Mouse (Mus musculus): Measurements from ENCODE around the gene Dtx1.

Gene Dtx1

DNA sequence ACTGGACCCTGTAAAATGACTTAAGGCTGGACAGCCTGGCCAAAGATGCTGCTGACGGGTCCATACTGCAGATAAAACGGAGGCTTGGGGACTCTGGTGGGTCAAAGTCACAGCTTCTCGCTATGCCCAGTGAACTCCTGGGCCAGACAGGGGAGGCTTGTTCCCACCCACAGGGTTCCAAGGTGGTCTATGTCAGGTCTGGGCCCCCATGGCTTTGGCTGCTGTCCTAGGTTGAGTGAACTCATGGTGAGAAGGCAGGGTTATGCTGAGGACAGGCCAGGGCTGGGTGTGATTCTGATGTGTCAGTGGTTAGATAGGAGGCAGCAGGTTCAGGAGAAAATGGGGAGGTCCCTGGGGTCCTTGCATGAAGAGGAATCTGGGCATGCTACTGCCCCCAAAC is 8.1 kb downstream of the Dtx1 start:
- DNase-seq, result no peak

DNA sequence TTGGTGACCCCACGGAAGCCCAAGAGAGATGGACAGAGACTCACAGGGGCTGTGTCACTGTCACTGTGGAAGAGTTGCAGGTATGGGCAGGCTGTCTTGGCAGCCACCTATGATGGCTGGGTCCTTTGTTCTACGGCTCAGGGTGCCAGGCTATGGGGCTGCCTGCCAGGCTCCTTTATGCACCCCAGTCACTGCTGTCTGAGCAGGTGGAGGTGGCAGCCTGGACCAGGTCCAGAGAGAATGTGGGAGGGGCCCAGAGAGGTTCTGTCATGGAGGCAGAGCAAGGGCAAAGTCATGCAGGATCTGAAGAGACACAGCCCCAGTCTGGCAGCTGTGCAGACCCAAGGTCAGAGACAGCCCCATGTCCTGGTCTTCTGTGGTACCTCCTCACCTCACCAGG is 8.8 kb downstream of the Dtx1 start:
- DNase-seq, result no peak

DNA sequence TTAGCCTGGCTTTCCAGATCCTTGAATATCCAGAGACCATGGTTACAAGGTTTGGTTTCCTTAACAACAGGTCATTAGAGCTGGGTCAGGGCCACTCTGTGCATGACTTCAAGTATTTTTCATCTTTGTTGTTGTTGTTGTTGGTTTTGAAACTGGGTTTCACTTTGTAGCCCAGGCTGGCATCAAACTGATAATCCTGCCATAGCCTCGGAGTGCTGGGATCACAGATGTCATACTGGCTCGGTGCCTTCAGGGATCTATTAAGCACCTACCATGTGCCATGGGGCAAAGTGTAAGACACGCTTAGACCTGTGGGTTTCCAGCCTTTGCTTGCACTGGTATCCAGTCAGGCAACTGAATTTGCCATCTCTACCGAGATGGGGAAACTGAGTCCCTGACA is 9.3 kb downstream of the Dtx1 start:
- no peak for DNase-seq

DNA sequence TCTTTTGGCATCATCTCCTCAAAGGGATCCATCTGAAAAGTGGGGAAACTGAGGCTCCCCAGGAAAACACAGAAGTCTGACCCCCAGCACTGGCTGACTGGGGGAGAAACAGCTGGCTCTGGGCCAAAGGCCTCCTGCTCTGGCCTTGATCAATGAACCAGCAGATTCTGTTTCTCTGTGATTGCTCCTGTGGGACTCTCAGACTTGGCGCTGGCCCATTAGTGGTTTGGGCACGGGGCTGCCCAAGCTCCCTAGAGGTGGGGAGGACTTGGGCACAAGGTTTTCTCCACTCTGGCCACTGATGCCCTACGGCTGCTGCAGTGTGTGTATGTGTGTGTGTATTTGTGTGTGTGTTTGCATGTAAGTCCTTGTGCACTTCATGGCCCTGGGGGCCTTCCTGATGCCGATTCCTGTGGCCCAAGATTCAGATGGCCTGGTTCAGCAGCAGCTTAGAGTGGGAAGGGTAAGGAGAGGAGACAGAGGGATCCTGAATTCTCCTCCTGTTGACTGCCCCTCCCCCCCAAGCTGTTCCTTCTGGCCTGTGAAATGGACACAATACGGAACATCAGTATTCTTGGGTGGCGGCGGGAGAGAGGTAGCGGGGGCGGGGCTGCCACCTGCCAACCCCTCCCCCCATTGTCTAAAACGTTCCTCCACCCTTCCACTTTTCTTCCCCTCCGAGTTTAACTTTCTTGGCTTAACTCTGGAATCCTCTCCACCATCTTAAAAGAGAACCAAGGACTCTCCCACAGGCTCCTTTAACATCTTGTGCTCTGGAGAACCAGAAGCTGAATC is 10.5 kb downstream of the Dtx1 start:
- DNase-seq, result no peak

DNA sequence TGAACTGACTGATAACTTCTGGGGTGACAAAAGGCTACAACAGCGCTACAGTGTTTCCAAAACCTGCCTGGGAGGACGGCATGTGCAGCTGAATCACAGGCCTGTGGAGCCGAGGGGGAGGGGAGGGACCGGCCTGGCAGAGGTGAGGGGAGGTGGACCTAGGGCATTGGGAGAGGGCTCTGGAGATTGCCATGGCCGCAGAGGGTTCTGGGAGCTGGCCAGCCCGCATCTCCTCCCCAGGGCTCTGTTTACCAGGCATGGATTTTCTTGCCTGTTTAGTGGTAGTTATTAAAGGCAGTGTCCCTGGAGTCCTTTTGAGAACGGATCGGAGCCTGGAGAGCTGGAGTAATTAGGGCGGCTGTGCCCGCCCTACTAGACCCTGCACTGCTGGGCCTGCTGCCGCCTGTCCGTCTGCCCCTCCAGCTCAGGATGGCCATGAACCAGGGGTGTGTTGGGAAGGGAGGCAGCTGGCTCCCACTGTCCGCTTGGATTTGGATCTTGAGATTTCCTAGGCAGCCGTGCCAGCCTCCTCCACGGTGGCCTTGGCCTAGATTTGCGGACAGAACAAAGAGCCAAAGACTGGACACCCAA is 12.8 kb downstream of the Dtx1 start:
- no peak for DNase-seq

DNA sequence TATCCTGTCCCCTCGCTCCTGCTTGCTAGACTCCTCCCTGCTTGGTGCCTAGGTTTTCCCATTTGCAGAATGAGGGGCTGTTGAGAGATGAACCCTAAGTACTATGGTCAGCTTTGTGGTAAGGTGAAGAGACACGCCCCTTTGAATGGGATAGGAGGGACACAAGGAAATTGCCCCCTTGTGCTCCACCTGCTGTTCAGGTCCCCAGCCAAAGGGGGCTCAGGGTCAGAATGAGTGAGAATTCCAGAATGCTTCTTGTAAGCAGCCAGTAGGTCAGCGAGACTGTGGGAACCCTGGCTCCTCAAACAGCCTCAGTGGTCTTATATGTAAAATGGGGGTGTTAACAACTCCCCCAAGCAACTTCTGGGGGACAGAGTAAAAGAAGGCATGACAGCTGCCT is 13.5 kb downstream of the Dtx1 start:
- no peak for DNase-seq

DNA sequence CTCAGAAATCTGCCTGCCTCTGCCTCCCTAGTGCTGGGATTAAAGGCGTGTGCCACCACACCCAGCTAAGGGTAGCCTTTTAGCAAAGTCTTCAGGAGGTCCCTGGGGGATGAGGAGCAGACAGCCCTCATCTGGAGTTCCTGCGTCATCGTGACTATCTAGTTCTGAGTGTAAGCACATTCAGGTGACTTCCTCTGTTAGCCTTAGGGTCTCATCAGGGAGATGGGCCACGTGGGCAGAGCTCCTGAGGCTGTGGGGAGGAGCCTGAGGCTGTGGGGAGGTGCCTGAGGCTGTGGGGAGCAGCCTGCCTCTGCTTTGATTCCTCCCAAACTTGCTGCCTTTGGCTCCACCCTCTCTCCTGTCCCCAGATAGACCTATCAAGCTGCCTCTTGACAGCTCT is 14.9 kb downstream of the Dtx1 start:
- no peak for DNase-seq

DNA sequence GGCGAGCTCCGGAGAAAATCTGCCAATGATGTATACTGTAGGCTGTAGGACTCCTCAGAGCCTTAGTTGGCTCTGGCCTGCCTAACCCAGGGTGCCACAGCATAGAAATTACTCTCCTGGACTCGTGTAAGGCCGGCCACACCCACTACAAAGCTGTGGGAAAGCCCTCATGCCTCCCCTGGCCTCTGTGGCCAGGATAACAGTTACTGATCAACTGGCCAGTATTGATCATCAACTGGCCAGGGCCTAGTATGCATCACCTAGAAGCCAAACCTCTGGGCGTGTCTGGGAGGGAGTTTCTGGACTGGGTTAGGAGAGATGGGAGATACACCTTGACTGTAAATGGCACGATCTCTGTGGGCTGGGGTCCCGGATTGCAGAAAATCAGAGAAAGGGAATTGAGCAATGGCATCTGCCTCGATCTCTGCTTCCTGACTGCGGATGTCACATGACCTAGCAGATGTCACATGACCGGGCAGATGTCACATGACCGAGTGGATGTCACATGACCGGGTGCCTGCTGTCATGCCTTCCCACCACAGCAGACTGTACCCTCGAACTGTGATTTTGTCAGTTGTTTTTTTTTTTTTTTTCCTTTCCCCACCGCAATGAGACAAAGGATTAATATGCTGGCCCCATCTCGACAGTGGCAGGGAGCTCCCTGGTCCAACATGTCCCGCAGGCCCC is 15.5 kb downstream of the Dtx1 start:
- DNase-seq, result no peak

DNA sequence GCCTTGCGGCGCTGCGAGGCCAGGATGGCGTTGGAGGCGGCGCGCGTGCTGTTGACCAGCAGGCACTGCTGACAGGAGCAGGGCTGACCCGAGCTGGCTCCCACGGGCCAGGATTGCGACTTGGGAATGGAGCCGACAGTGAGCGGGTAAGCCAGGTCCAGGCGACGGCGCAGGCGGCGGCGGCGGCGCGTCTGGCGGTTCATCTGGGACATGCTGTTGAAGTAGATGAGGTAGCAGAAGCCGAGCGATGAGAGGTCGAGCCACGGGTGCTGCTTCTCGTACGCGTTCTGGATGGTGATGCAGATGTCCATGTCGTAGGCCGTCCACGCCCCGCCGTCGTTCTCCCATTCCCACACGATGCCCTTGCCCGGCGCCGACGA is 17.0 kb downstream of the Dtx1 start:
- DNase-seq, result no peak

DNA sequence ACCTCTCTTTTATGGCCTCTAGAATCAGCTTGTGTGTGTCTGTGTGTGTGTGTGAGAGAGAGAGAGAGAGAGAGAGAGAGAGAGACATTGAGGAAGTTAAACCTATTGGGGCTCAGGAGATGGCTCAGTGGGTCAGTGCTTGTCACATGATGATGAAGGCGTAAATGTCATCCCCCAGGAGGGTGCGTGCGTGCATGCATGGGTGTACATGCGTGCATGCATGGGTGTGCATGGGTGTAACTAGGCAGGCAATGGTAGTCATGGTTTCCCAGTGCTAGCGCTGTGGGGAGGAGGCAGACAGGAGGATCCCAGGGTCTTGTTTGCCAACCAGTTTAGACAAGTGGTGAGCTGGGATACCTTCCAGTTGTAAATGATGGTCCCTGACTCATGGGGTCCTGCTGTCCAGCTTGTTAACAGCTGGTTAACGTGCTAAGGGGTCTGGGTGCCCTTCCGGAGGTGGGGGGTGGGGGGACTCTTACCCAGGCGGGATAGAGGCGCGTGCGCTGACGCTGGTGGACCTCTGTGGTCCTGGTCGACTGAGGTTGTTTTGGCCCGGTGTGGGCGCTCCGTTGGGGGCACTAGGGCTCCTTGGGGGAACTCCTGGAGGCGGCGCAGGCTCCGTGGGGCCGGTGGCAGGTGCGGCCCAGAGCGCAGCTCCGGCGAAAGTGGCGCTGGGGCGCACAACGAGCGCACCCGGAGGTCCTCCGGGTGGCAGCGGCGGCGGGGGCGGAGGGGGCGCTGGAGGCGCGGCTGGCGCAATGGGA is 17.6 kb downstream of the Dtx1 start:
- DNase-seq, result no peak

DNA sequence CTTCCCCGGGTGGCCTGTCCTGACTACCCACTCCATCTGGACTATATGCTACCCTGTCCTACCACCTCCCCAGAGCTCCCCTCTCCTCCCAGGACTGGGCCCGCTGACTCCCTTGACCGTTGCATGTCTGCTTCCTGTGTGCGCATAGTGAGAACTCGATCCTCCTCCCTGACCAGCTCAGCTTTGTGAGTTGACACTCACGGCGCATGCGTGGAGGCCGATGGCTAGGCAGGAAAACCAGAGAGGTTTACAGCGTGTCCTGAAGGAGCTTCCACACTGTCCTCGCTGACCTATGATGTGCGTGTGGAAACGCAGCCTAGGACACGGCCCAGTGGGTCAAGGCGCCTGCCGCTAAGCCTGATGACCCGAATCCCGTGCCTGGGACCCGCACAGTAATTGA is 19.7 kb downstream of the Dtx1 start:
- no peak for DNase-seq

DNA sequence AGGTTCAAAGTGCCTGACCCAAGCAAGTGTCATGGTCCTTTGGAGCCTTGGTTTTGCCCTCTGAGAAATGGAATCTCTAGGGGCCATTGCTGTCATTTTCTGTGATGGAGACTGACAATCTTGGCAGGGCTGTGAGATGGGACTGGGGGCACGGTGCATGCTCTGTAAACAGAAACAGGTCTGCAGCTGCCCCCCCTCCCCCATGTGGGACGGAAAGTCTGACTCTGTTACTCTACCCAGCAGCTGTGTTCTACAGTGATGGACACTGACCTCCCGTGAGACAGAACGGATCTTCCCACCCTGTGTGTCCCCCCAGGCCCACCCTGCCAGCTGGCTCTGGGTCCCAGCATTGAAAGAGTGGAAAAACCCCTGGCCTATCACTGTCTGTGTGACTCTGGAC is 21.3 kb downstream of the Dtx1 start:
- no peak for DNase-seq

DNA sequence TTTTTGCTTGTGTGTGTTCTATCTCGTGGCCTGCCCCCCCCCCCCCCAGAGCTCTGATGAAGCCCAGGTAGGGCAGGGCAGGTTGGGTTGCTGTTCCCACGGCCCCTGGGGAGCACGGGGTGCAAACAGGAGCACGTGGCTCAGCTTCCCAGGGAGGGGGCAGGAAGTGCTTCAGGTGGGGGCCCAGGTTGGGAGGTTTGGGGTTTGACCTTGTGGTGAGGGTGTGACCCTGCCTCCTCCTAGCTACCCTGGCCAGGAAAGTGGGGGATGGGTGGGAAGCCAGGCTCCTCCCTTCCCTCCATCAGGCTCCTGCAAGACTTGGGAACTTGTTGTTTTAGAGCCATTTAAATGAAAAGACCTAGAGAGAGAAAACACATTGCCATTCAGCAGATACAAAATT is 23.3 kb downstream of the Dtx1 start:
- DNase-seq, result no peak

DNA sequence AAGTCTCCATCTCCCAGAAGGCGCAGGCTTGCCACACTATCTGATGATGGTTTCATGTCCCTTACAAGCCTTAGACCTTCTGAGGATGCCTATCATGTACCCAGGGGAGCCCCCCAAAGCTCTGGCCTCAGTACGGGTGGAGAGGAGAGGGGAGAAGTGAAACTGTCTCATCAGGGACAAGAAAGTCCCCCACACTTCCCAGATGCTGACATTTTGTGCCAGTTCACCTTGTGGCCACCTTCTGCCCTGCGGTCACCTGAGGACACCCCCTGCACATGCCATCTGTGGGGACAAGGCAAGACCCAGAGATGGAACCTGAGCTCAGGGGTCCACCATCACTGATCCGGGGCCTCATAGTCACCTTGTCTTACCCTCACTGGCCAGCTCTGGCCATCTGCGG is 23.8 kb downstream of the Dtx1 start:
- DNase-seq, result no peak

DNA sequence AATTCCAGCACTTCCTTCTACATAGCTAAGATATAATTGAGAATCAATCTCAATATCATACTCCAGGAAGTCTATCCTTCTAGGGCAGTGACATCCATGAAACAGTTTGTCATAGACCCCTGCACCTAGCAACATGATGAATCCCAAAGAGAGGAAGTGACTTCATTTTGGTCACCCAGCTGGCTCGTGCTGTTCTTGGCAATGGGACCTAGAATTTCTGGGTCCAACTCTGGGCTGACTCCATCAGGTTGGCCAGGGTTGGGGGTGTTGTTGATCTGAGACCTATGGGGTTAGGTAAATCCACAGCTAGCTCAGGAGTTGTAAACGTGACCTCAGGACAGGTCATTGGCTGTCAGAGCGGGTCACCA is 24.3 kb downstream of the Dtx1 start:
- DNase-seq, result no peak

DNA sequence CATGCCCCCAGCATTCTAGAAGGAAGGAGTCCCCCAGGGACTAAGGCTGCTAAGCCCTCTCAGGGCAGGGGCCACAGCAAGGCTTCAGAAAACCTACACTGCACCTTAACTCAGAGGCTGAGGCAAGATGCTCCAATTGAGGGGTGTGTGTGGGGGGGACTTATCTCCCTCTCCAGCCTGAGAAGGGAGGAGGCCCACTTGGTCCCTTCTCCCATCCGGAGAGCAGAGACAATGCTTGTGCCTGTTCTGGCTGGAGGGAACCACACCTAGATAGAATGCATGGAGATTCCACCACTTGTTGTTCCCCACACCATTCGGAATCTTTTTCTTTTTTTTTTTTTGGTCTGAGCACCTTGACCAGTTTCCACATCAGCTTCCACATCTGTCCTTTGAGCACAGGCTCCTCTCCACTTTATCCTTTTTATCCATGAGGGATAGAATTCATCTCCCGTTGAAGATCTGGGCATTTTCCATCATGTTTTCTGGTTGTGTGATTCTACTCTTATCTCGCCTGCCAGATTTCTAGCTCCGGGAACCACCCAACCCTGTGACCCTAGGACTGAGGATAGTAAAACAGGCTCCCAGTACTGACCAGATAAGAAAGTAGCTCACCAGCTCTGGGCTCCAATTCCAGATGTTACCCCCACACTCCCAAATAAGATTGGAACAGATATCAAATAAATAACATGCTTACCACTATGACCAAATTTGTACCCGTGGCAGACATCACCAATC is 24.8 kb downstream of the Dtx1 start:
- no peak for DNase-seq

DNA sequence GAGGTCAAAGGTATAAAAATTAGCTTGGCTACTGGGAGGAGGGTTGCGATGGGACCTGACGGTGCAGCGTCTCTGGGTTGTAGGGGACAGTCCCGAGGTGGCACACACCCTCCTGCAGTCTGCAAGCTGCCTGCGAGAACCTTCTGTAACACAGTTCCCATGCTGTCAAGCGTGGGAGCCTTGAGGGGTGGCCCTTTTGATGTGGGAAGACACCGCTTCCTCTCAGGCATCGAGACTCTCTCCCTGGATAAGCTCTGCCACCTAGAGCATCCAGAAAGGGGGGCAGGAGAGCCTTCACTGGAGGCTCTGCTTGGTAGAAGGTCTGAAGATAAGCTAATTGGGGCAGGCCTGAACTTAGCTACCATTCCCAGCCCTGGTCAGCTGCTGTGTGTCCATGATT is 26.0 kb downstream of the Dtx1 start:
- DNase-seq, result no peak

DNA sequence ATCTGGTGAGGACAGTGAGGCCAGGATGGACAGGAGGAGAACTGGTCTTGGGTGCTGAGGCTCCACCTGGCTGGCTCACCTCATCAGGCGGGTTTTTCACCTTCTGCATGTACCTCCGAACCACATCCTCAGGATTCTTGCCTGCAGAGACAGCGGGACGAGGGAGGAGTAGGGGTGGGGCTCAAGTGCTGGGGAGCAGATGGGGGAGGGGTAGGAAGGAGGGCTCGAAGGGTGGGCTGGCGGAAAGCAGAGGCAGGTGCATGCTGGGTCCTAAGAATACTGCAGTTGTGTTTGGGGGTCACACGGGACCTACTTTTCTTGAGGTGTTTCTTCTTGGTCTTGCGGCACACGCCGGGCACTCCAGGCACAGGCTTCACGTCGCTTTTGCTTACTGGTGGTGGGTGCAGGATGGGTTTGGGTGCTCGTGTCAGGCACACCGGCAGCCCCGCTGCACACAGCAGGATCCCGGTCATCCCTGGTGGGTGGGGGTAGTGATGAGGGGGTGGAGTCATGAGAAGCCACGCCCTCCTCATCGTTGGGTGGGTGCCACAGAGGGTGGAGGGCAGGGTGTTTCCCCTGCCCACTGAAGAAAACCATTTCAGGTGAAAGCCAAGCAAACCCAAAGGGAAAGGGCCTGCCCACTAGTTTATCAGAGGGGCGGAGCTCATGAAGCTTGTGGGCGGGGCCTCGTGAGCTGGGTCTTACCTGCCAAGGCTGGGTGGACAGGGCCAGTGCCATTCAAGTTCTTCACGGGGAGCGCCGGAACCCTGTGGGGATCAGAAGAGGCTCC is 28.6 kb downstream of the Dtx1 start:
- no peak for DNase-seq

DNA sequence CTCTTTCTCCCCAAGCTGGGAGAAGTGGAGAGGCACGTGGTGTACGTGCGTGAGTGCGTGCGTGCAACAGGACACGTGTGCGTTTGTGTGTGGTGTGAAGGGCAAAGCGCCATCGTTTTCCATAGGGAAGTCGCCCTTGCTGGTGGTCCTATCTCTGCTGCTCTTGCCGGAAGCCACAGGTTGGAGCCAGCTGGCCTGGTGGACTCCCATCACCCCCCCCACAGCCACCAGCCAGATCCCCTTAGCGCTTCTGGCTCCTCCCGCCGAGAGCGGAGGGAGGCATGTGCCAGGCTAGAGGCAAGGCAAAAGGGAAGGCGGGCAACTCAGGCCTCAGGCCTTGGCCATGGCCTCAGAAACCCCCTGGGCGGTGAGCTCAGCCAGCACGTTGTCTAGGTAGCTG is 30.8 kb downstream of the Dtx1 start:
- DNase-seq, result no peak

DNA sequence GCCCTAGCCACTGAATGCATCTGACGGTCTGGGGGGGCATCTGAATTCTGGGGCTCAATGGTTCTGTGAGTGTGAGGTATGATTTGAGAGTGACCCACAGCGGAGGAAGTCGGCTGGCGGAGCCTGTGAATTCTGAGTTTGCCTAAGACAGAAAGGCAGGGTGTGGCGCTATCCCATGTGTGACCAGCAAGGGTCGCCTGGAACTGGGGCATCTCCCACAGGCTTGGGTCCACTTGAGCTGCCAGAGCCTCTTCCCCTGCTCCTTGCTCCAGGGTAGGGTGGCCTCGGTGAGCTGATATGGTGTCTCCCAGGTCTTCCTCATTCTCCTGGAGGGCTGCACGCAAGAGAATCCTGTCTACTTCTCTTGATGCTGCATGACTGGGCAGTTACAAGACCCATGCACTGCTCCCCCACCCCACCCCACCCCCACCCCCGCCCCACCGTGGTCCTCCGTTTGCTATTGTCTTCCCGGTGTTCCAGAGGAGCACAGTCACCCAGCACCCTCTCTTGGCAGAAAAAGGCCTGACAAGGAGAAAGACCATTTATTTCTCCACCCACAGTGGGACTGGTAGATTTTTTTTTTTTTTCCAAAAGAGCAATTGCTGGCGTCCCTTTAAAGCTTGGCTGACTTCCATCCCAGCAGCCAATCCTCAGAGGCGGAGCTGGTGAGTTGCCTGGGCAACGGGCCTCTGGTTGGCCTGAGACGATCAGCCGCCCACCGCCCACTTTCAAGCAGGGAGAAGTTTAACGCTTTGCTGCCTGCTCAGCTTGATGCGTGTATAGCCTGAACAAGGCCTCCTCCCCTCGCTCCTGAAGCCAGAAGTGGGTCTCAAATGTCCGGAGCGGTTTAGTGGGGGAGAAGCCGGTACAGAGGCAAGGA is 31.8 kb downstream of the Dtx1 start:
- peak; percentile 91 for DNase-seq

DNA sequence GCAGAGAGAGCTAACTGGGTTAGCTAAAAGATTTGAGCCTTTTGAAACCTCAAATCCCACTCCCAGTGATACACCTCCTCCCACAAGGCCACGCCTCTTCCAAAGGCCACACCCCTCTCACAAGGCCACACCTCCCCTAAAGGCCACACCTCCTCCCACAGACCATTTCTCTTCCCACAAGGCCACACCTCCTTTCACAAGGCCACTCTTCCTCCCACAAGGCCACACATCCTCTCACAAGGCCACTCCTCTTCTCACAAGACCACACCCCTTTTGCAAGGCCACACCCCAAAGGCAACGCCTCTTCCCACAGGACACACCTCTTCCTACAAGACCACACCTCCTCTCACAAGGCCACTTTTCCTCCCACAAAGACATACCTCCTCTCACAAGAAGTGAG is 34.2 kb downstream of the Dtx1 start:
- no peak for DNase-seq
